Mouse (Mus musculus) neural tube, embryonic 13.5 days (tissue): Measurements from ENCODE around the gene Ell. TPM values are rescaled to one million over a fixed set of nuclear protein-coding genes. Genes with fewer than 3 reads are reported as not detected.

Experiments used
- ATAC-seq: fragments of 200-750 bp; cut with Nextera tagmentation; 2 replicates; pipeline ENCODE4 v1.8.0; 2017; ENCODE audit warnings: low read depth, mild to moderate bottlenecking, moderate TSS enrichment, moderate library complexity
- H3K27ac ChIP-seq: fragments of 300-500 bp; sonication (generic); replicated peaks from 2 replicates; pipeline ENCODE4 v1.5.1; 2015; ENCODE audit warnings: moderate library complexity, mild to moderate bottlenecking, inconsistent platforms
- H3K27me3 ChIP-seq: fragments of 300-500 bp; sonication (generic); 2 replicates; pipeline ENCODE4 v1.6.1; 2015; ENCODE audit warnings: mild to moderate bottlenecking, inconsistent platforms
- H3K36me3 ChIP-seq: fragments of 300-500 bp; sonication (generic); 2 replicates; pipeline ENCODE4 v1.6.1; 2015; ENCODE audit warnings: mild to moderate bottlenecking, inconsistent platforms
- H3K4me1 ChIP-seq: fragments of 300-500 bp; sonication (generic); replicated peaks from 2 replicates; pipeline ENCODE4 v1.6.1; 2015; ENCODE audit warnings: inconsistent platforms
- H3K4me2 ChIP-seq: fragments of 300-500 bp; sonication (generic); 2 replicates; pipeline ENCODE4 v1.6.1; 2015; ENCODE audit warnings: inconsistent platforms, mild to moderate bottlenecking, moderate library complexity
- H3K4me3 ChIP-seq: fragments of 300-500 bp; sonication (generic); 2 replicates; pipeline ENCODE4 v1.5.1; 2015; ENCODE audit warnings: mild to moderate bottlenecking, inconsistent platforms
- H3K9ac ChIP-seq: fragments of 300-500 bp; sonication (generic); 2 replicates; pipeline ENCODE4 v1.6.1; 2015; ENCODE audit warnings: moderate library complexity, mild to moderate bottlenecking, inconsistent platforms
- H3K9me3 ChIP-seq: fragments of 300-500 bp; sonication (generic); 2 replicates; pipeline ENCODE4 v1.6.1; 2016; ENCODE audit warnings: inconsistent platforms
- WGBS: fragments of 180-500 bp; shearing (Covaris S2); methylation state at CpG from one replicate; pipeline ENCODE4 v1.1.7; 2015; 5-methylcytosine and 5-hydroxymethylcytosine counted together
- polyA plus RNA-seq: library from polyadenylated mRNA; unstranded; fragments of >200 nt; fragmentation: Nextera tagmentation; extraction: Ambion mirVana; gene quantifications from 2 replicates; pipeline ENCODE4 v1.2.1, GENCODE M21; 2015

Gene Ell
- polyA plus RNA-seq, 1 experiment from 2014 or later: 16.5 TPM

- Histone ChIP-seq H3K4me2 (no peak overlapping the region), H3K36me3 (no peaks in the 10 kb centered on the region), H3K9me3 (no peaks in the 10 kb centered on the region), H3K27ac (peak overlapping the region; percentile 23; the same call in 1 of the 2 replicates), H3K4me3 (no peak overlapping the region), H3K9ac (peak overlapping the region; percentile 12; the same call in 1 of the 2 replicates), H3K4me1 (peaks cover 40% of the 10 kb centered on the region), H3K27me3 (no peaks in the 10 kb centered on the region)
- WGBS: 65% methylated on average over 4 of the region's 4 CpGs
- no peak for ATAC-seq
These were observed 22.1 kb downstream of the Ell start for GRCm38 (mm10) chr8:70561357-70561756.

DNA sequence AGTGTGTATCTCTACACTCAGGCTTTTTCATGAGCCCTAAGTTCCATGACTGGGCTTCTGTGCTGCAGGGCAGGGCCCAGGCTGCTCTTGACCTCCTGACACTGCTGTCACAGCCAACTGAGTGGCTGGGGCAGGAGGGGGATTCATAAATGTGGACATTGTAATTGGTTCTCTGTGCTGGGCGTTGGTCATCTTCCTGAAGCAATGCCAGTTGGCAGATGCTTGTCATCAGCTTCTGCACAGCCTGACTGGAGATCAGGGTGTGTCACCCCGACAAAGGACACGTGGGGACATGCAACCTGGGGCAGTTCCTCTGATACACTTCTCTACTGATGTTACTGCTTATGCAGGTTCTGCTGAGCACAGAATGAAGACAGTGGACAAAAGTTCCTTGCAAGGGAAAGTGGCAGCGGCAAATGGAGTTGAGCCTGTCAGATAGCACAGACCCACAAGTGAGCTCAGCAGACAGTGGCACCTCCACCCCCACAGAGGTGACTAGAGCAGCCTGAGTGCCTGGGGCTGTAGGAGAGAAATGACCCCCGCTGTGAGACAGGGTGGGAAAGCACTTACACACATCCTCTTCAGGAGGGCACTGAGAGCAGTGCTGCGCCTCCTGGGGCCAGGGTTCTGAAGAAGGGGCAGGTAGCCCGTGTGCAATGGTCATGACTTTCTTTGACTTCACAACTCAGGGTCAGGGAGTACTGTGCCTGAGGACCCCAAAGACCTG is 22.7 kb downstream of the Ell start:
- peak overlapping the region; percentile 12; the same call in 1 of the 2 replicates for H3K9ac ChIP-seq
- H3K4me3 ChIP-seq: no peak overlapping the region
- no peak for ATAC-seq
- no peaks in the 10 kb centered on the region for H3K36me3 ChIP-seq
- 76% methylated on average over 7 of the region's 7 CpGs for WGBS
- no peak overlapping the region for H3K4me2 ChIP-seq
- H3K4me1 ChIP-seq: peaks cover 38% of the 10 kb centered on the region
- no peaks in the 10 kb centered on the region for H3K9me3 ChIP-seq
- peak overlapping the region; percentile 23; the same call in 1 of the 2 replicates for H3K27ac ChIP-seq
- no peaks in the 10 kb centered on the region for H3K27me3 ChIP-seq

GRCm38 (mm10) chr8:70562802-70563201 is 23.5 kb downstream of the Ell start:
- no peak overlapping the region for H3K4me3 ChIP-seq
- H3K4me2 ChIP-seq: no peak overlapping the region
- no peaks in the 10 kb centered on the region for H3K36me3 ChIP-seq
- 86% methylated on average over 3 of the region's 3 CpGs for WGBS
- H3K27me3 ChIP-seq: no peaks in the 10 kb centered on the region
- peaks cover 33% of the 10 kb centered on the region for H3K4me1 ChIP-seq
- H3K9ac ChIP-seq: no peak overlapping the region
- ATAC-seq: no peak
- no peak overlapping the region for H3K27ac ChIP-seq
- no peaks in the 10 kb centered on the region for H3K9me3 ChIP-seq

- no peaks in the 10 kb centered on the region for H3K36me3 ChIP-seq
- no peak for ATAC-seq
These were observed 24.6 kb downstream of the Ell start for GRCm38 (mm10) chr8:70563763-70564387.

DNA sequence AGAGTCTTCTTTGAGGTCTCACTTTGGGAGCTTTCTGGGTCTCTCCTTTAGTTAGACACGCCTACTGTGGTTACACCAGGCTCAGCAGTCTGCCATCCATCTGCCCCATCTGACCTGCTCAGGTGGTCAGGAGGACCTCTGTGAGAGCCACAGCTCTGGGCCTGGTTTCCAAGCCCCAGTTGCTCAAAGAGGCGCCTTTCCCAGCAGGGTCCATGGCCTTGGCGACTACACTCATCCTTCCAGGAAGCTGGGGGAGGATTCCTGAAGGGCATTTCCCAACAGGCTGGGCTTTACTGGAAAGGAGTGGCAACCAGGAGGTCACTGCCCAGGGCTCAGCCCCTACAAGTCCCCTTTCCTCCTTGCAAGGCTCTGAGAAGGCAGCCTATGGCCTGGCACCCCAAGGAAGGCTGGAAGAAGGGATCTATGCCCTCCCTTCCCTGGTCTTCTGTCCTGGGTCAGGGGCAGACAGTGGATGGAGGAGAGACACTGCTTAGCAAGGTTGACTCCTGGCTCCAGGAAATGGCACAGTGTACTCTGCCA is 25.5 kb downstream of the Ell start:
- Histone ChIP-seq H3K4me1 (peaks cover 34% of the 10 kb centered on the region), H3K27ac (no peak overlapping the region), H3K4me3 (no peak overlapping the region), H3K36me3 (no peaks in the 10 kb centered on the region), H3K9ac (no peak overlapping the region), H3K9me3 (no peaks in the 10 kb centered on the region), H3K4me2 (no peak overlapping the region), H3K27me3 (no peaks in the 10 kb centered on the region)
- no peak for ATAC-seq
- WGBS: 71% methylated on average over 3 of the region's 3 CpGs

More at GRCm38 (mm10) chr8:70563763-70564387, 24.6 kb downstream of the Ell start:
- WGBS: 89% methylated on average over 6 of the region's 6 CpGs
- no peak overlapping the region for H3K27ac ChIP-seq
- no peak overlapping the region for H3K9ac ChIP-seq
- H3K4me1 ChIP-seq: peaks cover 33% of the 10 kb centered on the region
- no peaks in the 10 kb centered on the region for H3K27me3 ChIP-seq
- no peaks in the 10 kb centered on the region for H3K9me3 ChIP-seq
- no peak overlapping the region for H3K4me3 ChIP-seq
- H3K4me2 ChIP-seq: no peak overlapping the region

GRCm38 (mm10) chr8:70565561-70565960 is 26.3 kb downstream of the Ell start:
- no peak overlapping the region for H3K4me3 ChIP-seq
- H3K4me2 ChIP-seq: no peak overlapping the region
- WGBS: 63% methylated on average over 3 of the region's 3 CpGs
- H3K9ac ChIP-seq: no peak overlapping the region
- H3K27me3 ChIP-seq: no peaks in the 10 kb centered on the region
- peaks cover 41% of the 10 kb centered on the region for H3K4me1 ChIP-seq
- H3K27ac ChIP-seq: no peak overlapping the region
- H3K36me3 ChIP-seq: no peaks in the 10 kb centered on the region
- no peak for ATAC-seq
- no peaks in the 10 kb centered on the region for H3K9me3 ChIP-seq

DNA sequence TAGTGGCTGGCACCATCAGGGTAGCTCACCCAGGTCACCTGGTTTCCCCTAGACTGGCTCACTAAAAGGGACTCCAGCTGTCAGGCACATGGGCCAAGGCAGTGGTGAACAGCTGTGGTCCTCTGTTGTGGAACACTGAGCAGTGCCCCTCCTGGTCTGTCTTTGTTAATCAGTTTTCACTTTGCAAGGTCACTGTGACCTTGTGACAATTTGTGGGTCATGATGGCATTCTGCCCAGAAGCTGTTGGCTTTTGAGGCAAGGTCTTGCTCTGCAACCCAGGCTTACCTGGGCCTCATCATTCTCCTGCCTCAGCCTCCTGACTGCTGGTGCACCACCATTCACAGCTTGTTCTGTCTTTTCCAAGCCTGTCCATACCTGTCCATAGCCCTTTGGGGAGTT is 31.1 kb downstream of the Ell start:
- Histone ChIP-seq H3K9ac (no peak overlapping the region), H3K4me2 (no peak overlapping the region), H3K9me3 (no peaks in the 10 kb centered on the region), H3K27ac (no peak overlapping the region), H3K27me3 (no peaks in the 10 kb centered on the region), H3K36me3 (peaks cover 16% of the 10 kb centered on the region), H3K4me1 (peaks cover 20% of the 10 kb centered on the region), H3K4me3 (no peak overlapping the region)
- no peak for ATAC-seq

DNA sequence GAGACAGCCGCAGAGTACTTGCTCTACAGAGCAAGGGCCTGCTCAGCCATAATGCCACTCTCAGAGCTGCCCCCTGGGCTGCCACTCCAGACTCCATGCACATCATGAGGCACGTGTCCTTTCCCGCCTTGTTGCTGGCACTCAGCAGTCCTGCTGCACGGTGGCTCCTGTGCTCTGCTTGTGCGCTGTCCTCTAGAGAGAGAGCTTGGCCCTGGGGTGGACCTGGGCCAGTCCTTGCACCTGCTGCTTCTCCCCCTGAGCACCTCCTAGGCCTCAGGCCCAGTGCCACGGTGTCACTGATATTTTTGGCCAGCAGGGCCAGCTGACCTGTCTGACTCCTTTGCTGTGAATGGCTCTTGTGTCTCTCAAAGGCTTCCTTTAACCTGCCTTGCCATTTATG is 31.7 kb downstream of the Ell start:
- Histone ChIP-seq H3K36me3 (peaks cover 17% of the 10 kb centered on the region), H3K4me3 (no peak overlapping the region), H3K4me2 (no peak overlapping the region), H3K9me3 (no peaks in the 10 kb centered on the region), H3K27ac (no peak overlapping the region), H3K9ac (0 out of 2 replicates have a peak overlapping the region, but pooled peaks have one; percentile 8), H3K4me1 (peaks cover 15% of the 10 kb centered on the region; the same call in 1 of the 2 replicates), H3K27me3 (no peaks in the 10 kb centered on the region)
- 87% methylated on average over 6 of the region's 6 CpGs for WGBS
- no peak for ATAC-seq

GRCm38 (mm10) chr8:70574302-70574701 is 35.0 kb downstream of the Ell start:
- no peak for ATAC-seq
- no peak overlapping the region for H3K9ac ChIP-seq

DNA sequence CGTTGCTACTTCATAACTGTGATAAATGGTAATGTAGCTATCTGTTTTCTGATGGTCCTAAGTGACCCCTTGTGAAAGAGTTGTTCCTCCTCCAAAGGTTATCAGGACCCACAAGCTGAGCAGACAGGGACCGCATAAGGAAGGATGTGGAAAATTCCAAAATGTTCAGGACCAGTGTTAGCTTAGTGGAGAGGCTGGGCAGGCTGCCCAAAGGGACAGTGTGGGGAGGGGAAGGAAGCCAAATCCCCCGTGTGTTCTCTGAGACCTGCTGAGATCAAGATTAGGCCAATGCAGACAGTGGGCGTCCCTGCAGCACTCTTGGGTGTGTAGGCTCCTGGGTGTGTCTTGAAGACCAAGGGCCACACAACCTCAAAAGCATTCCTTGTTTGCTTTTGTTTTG is 35.7 kb downstream of the Ell start:
- Histone ChIP-seq H3K36me3 (peaks cover 43% of the 10 kb centered on the region), H3K9me3 (no peaks in the 10 kb centered on the region), H3K4me1 (peaks cover 12% of the 10 kb centered on the region; the same call in 1 of the 2 replicates), H3K4me2 (no peak overlapping the region), H3K4me3 (no peak overlapping the region), H3K9ac (no peak overlapping the region), H3K27ac (no peak overlapping the region), H3K27me3 (no peaks in the 10 kb centered on the region)
- ATAC-seq: no peak
- 83% methylated on average over 4 of the region's 4 CpGs for WGBS

More at GRCm38 (mm10) chr8:70574302-70574701, 35.0 kb downstream of the Ell start:
- no peaks in the 10 kb centered on the region for H3K27me3 ChIP-seq
- H3K9me3 ChIP-seq: no peaks in the 10 kb centered on the region
- H3K27ac ChIP-seq: no peak overlapping the region
- H3K4me2 ChIP-seq: no peak overlapping the region
- H3K4me1 ChIP-seq: peaks cover 15% of the 10 kb centered on the region; the same call in 1 of the 2 replicates
- peaks cover 42% of the 10 kb centered on the region for H3K36me3 ChIP-seq
- no peak overlapping the region for H3K4me3 ChIP-seq

GRCm38 (mm10) chr8:70577207-70577606 is 38.0 kb downstream of the Ell start:
- Histone ChIP-seq H3K27ac (no peak overlapping the region), H3K27me3 (no peaks in the 10 kb centered on the region), H3K4me1 (no peaks in the 10 kb centered on the region), H3K9ac (no peak overlapping the region), H3K4me2 (no peak overlapping the region), H3K36me3 (peaks cover 66% of the 10 kb centered on the region), H3K4me3 (no peak overlapping the region), H3K9me3 (no peaks in the 10 kb centered on the region)
- 93% methylated on average over 3 of the region's 3 CpGs for WGBS
- ATAC-seq: no peak
